Mouse (Mus musculus): ENCODE data around the gene Lig4. TPM values are rescaled to one million over a fixed set of nuclear protein-coding genes. Genes with fewer than 3 reads are reported as not detected.

The Lig4 gene
- polyA plus RNA-seq, 1 experiment = 5.6 TPM

GRCm38 (mm10) chr8:9980188-9980587, 2.7 kb upstream of the Lig4 start:
- peaks cover 6% of the 10 kb centered on the region for H3K4me1 ChIP-seq (ENCODE audit: control insufficient read depth, insufficient read depth, low read length)
- H3K27me3 ChIP-seq (ENCODE audit: control insufficient read depth, insufficient read depth, low read length) = no peaks in the 10 kb centered on the region
- no peak overlapping the region for H3K27ac ChIP-seq (ENCODE audit: insufficient read depth, low read length)
- no peak for DNase-seq
- H3K4me3 ChIP-seq (replicated peaks; ENCODE audit: insufficient read depth, low read depth, low read length) = no peak overlapping the region
- TF ChIP-seq POLR2A (IDR thresholded peaks at IDR 0.05; ENCODE audit: borderline replicate concordance, insufficient read depth, low read length) (no peak), CTCF (IDR thresholded peaks at IDR 0.05; ENCODE audit: borderline replicate concordance, insufficient read depth, low read depth, low read length) (no peak)

- no peak overlapping the region for H3K4me3 ChIP-seq (replicated peaks; ENCODE audit: insufficient read depth, low read depth, low read length)
- H3K27ac ChIP-seq (ENCODE audit: insufficient read depth, low read length) = no peak overlapping the region
- WGBS = 53% methylated on average over 1 of the region's 1 CpGs
- no peaks in the 10 kb centered on the region for H3K27me3 ChIP-seq (ENCODE audit: control insufficient read depth, insufficient read depth, low read length)
- DNase-seq = no peak
- peaks cover 6% of the 10 kb centered on the region for H3K4me1 ChIP-seq (ENCODE audit: control insufficient read depth, insufficient read depth, low read length)
- TF ChIP-seq POLR2A (IDR thresholded peaks at IDR 0.05; ENCODE audit: borderline replicate concordance, insufficient read depth, low read length) = no peak
- no peak for TF ChIP-seq CTCF (IDR thresholded peaks at IDR 0.05; ENCODE audit: borderline replicate concordance, insufficient read depth, low read depth, low read length)
Measured at GRCm38 (mm10) chr8:9979746-9980145, 2.3 kb upstream of the Lig4 start.

GRCm38 (mm10) chr8:9978475-9979230, 1.2 kb upstream of the Lig4 start:
- peak overlapping the region; percentile 80 for H3K4me3 ChIP-seq (replicated peaks; ENCODE audit: insufficient read depth, low read depth, low read length)
- peaks cover 6% of the 10 kb centered on the region for H3K4me1 ChIP-seq (ENCODE audit: control insufficient read depth, insufficient read depth, low read length)
- 20% methylated on average over 18 of the region's 18 CpGs for WGBS
- DNase-seq = peak; percentile 50 to 57
- TF ChIP-seq POLR2A (IDR thresholded peaks at IDR 0.05; ENCODE audit: borderline replicate concordance, insufficient read depth, low read length) (no peak), CTCF (IDR thresholded peaks at IDR 0.05; ENCODE audit: borderline replicate concordance, insufficient read depth, low read depth, low read length) (no peak)
- H3K27ac ChIP-seq (ENCODE audit: insufficient read depth, low read length) = no peak overlapping the region
- no peaks in the 10 kb centered on the region for H3K27me3 ChIP-seq (ENCODE audit: control insufficient read depth, insufficient read depth, low read length)

GRCm38 (mm10) chr8:9977016-9977415, 470 bp downstream of the Lig4 start:
- TF ChIP-seq POLR2A (IDR thresholded peaks at IDR 0.05; ENCODE audit: borderline replicate concordance, insufficient read depth, low read length) (no peak), CTCF (IDR thresholded peaks at IDR 0.05; ENCODE audit: borderline replicate concordance, insufficient read depth, low read depth, low read length) (no peak)
- DNase-seq = peak; percentile 19 to 20
- Histone ChIP-seq H3K27ac (ENCODE audit: insufficient read depth, low read length) (no peak overlapping the region), H3K4me1 (ENCODE audit: control insufficient read depth, insufficient read depth, low read length) (peaks cover 6% of the 10 kb centered on the region; the same call in 1 of the 2 replicates), H3K27me3 (ENCODE audit: control insufficient read depth, insufficient read depth, low read length) (no peaks in the 10 kb centered on the region), H3K4me3 (replicated peaks; ENCODE audit: insufficient read depth, low read depth, low read length) (peak overlapping the region; percentile 27)
- WGBS = 31% methylated on average over 15 of the region's 15 CpGs

GRCm38 (mm10) chr8:9975898-9976611, 1.4 kb downstream of the Lig4 start:
- Histone ChIP-seq H3K4me3 (replicated peaks; ENCODE audit: insufficient read depth, low read depth, low read length) (peak overlapping the region; percentile 68), H3K27me3 (ENCODE audit: control insufficient read depth, insufficient read depth, low read length) (no peaks in the 10 kb centered on the region), H3K27ac (ENCODE audit: insufficient read depth, low read length) (no peak overlapping the region), H3K4me1 (ENCODE audit: control insufficient read depth, insufficient read depth, low read length) (peaks cover 6% of the 10 kb centered on the region; the same call in 1 of the 2 replicates)
- TF ChIP-seq CTCF (IDR thresholded peaks at IDR 0.05; ENCODE audit: borderline replicate concordance, insufficient read depth, low read depth, low read length) = peak; percentile 76
- TF ChIP-seq POLR2A (IDR thresholded peaks at IDR 0.05; ENCODE audit: borderline replicate concordance, insufficient read depth, low read length) = peak; percentile 58; the same call in 1 of the 2 replicates
- DNase-seq = peak; percentile 98 to 99
- WGBS = under 1% methylated on average over 47 of the region's 47 CpGs

GRCm38 (mm10) chr8:9975276-9975675, 2.2 kb downstream of the Lig4 start:
- DNase-seq = no peak
- no peaks in the 10 kb centered on the region for H3K27me3 ChIP-seq (ENCODE audit: control insufficient read depth, insufficient read depth, low read length)
- H3K27ac ChIP-seq (ENCODE audit: insufficient read depth, low read length) = no peak overlapping the region
- no peak for TF ChIP-seq CTCF (IDR thresholded peaks at IDR 0.05; ENCODE audit: borderline replicate concordance, insufficient read depth, low read depth, low read length)
- peaks cover 6% of the 10 kb centered on the region; the same call in 1 of the 2 replicates for H3K4me1 ChIP-seq (ENCODE audit: control insufficient read depth, insufficient read depth, low read length)
- WGBS = 46% methylated on average over 5 of the region's 5 CpGs
- no peak overlapping the region for H3K4me3 ChIP-seq (replicated peaks; ENCODE audit: insufficient read depth, low read depth, low read length)

- Histone ChIP-seq H3K4me3 (replicated peaks; ENCODE audit: insufficient read depth, low read depth, low read length) (no peak overlapping the region), H3K27ac (ENCODE audit: insufficient read depth, low read length) (no peak overlapping the region), H3K4me1 (ENCODE audit: control insufficient read depth, insufficient read depth, low read length) (no peaks in the 10 kb centered on the region; the same call in 1 of the 2 replicates), H3K27me3 (ENCODE audit: control insufficient read depth, insufficient read depth, low read length) (no peaks in the 10 kb centered on the region)
- TF ChIP-seq CTCF (IDR thresholded peaks at IDR 0.05; ENCODE audit: borderline replicate concordance, insufficient read depth, low read depth, low read length) (no peak), POLR2A (IDR thresholded peaks at IDR 0.05; ENCODE audit: borderline replicate concordance, insufficient read depth, low read length) (no peak)
- 95% methylated on average over 9 of the region's 9 CpGs for WGBS
- DNase-seq = no peak
Measured at GRCm38 (mm10) chr8:9971866-9972265, 5.6 kb downstream of the Lig4 start.

GRCm38 (mm10) chr8:9959919-9960318, 17.6 kb downstream of the Lig4 start:
- Histone ChIP-seq H3K4me3 (replicated peaks; ENCODE audit: insufficient read depth, low read depth, low read length) (no peak overlapping the region), H3K4me1 (ENCODE audit: control insufficient read depth, insufficient read depth, low read length) (no peaks in the 10 kb centered on the region), H3K27me3 (ENCODE audit: control insufficient read depth, insufficient read depth, low read length) (no peaks in the 10 kb centered on the region), H3K27ac (ENCODE audit: insufficient read depth, low read length) (no peak overlapping the region)
- no peak for TF ChIP-seq CTCF (IDR thresholded peaks at IDR 0.05; ENCODE audit: borderline replicate concordance, insufficient read depth, low read depth, low read length)
- TF ChIP-seq POLR2A (IDR thresholded peaks at IDR 0.05; ENCODE audit: borderline replicate concordance, insufficient read depth, low read length) = no peak
- WGBS = 94% methylated on average over 2 of the region's 2 CpGs
- DNase-seq = no peak
